Mouse (Mus musculus): ENCODE results near the gene Clip1. TPM values are rescaled to one million over a fixed set of nuclear protein-coding genes. Genes with fewer than 3 reads are reported as not detected.

Clip1 gene
- polyA plus RNA-seq, 1 experiment: 49.8 TPM

DNA sequence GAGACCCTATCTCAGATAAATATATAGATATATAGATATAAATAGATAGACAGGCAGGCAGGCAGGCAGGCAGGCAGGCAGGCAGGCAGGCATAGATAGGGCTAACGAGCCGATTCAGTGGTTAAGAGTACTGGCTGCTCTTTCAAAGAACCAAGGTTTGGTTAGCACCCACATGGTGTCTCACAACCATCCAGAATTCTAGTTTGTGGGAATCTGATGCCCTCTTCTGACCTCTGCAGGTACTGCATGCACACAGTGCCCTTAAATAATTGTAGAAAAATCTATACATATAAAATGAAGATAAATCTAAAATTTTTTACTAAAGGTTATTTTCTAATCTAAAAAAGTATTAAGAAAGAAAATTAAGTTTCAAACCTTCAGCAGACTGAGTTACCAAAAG lies 65.9 kb downstream of the Clip1 start:
- no peak for TF ChIP-seq POLR2A (IDR thresholded peaks at IDR 0.05; ENCODE audit: borderline replicate concordance, extremely low read depth, low read depth, low read length)
- WGBS: 69% methylated on average over 2 of the region's 2 CpGs
- no peak for DNase-seq
- H3K4me3 ChIP-seq (replicated peaks; ENCODE audit: extremely low read depth, low read depth, low read length): no peak overlapping the region
- H3K4me1 ChIP-seq (ENCODE audit: control insufficient read depth, insufficient read depth, low read length): no peaks in the 10 kb centered on the region

DNA sequence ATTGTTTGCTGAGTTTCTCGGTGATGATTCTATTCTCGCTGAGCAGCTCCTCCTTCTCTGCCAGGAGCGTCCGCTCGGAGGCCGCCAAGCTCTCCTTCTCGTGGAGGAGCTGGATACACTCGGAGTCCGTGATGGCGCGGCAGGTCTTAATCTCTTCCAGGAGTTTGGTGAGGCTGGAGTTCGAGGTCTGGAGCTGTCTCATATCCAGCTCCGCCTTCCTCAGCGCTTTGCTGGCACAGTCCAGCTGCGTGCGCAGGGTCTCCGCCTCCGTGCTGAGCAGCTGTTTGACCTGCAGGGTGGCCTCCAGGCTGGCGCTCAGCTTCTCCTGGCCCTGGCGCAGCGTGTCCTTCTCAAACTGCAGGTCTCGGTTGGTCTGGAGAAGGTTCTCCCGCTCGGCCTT lies 70.2 kb downstream of the Clip1 start:
- no peaks in the 10 kb centered on the region for H3K4me1 ChIP-seq (ENCODE audit: control insufficient read depth, insufficient read depth, low read length)
- H3K4me3 ChIP-seq (replicated peaks; ENCODE audit: extremely low read depth, low read depth, low read length): no peak overlapping the region
- no peak for DNase-seq
- no peak for TF ChIP-seq POLR2A (IDR thresholded peaks at IDR 0.05; ENCODE audit: borderline replicate concordance, extremely low read depth, low read depth, low read length)
- no peak for TF ChIP-seq CTCF (IDR thresholded peaks at IDR 0.05; ENCODE audit: insufficient read depth, low read length)
- 89% methylated on average over 24 of the region's 24 CpGs for WGBS

DNA sequence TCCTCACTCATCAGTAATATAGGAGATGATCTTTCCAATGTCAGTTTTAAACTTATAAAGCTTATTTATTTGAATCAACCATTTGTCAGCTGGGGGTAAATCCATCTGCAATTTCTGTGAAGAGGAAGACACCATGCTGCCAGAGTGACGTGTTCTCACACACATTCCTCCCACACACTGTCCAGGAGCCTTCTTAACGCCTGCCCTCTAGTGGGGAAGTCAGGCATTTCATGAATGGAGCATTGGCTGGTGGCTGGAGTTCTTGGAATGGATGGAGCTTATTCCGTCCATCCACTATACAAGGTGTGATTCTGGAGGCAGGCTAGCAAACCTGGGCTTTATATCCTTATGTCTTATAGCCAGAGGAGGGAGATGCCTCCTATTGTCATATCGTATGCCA lies 74.6 kb downstream of the Clip1 start:
- WGBS: 31% methylated on average over 4 of the region's 4 CpGs
- no peak overlapping the region for H3K4me3 ChIP-seq (replicated peaks; ENCODE audit: extremely low read depth, low read depth, low read length)
- peaks cover 4% of the 10 kb centered on the region for H3K4me1 ChIP-seq (ENCODE audit: control insufficient read depth, insufficient read depth, low read length)
- peak; percentile 67 for DNase-seq
- TF ChIP-seq POLR2A (IDR thresholded peaks at IDR 0.05; ENCODE audit: borderline replicate concordance, extremely low read depth, low read depth, low read length): no peak
- TF ChIP-seq CTCF (IDR thresholded peaks at IDR 0.05; ENCODE audit: insufficient read depth, low read length): peak; percentile 94

DNA sequence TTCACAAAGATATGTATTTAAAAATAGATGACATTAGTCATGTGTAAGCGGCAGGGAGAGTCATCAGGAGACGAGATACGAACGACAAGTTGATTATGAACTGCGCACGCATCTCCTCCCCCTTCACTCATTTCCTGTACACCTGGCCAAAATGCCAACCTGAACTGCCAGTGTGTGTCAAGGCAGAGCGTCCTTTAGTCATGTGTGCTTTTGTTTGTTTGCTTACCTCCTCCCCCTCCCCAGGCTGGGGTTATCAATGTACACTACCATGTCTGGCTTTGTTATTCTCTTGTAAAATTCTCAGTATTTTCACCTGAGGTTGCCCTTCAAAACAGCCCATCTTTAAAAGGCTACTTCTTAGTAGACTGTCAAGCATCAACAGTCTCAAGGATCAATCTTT lies 75.0 kb downstream of the Clip1 start:
- 91% methylated on average over 7 of the region's 7 CpGs for WGBS
- no peak for DNase-seq
- H3K4me1 ChIP-seq (ENCODE audit: control insufficient read depth, insufficient read depth, low read length): peaks cover 4% of the 10 kb centered on the region
- TF ChIP-seq POLR2A (IDR thresholded peaks at IDR 0.05; ENCODE audit: borderline replicate concordance, extremely low read depth, low read depth, low read length): no peak
- TF ChIP-seq CTCF (IDR thresholded peaks at IDR 0.05; ENCODE audit: insufficient read depth, low read length): no peak
- H3K4me3 ChIP-seq (replicated peaks; ENCODE audit: extremely low read depth, low read depth, low read length): no peak overlapping the region

DNA sequence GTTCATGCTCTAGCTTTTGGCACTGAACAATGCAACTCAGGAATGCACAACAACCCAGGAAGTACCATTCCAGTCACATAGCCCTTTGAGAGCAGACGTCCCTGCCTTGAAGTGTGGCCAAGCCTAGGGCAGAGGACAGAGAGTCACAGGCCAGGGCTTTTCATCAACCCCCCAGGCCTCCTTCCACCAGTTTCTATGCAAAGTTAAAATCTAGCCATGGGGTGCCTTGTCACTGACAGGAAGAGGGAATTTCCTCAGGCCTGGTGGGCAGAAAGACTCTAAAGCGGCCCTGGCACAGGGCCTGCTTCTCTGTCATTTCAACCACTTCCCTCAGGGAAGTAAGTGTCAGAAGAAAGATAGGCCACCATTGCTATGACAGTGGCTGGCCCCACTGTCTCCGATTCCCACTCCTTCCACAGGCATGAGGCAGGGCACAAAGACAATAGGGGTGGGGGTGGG lies 77.2 kb downstream of the Clip1 start:
- DNase-seq: no peak
- 47% methylated on average over 3 of the region's 3 CpGs for WGBS
- H3K4me3 ChIP-seq (replicated peaks; ENCODE audit: extremely low read depth, low read depth, low read length): no peak overlapping the region
- TF ChIP-seq CTCF (IDR thresholded peaks at IDR 0.05; ENCODE audit: insufficient read depth, low read length) (no peak), POLR2A (IDR thresholded peaks at IDR 0.05; ENCODE audit: borderline replicate concordance, extremely low read depth, low read depth, low read length) (no peak)
- H3K4me1 ChIP-seq (ENCODE audit: control insufficient read depth, insufficient read depth, low read length): peaks cover 4% of the 10 kb centered on the region

DNA sequence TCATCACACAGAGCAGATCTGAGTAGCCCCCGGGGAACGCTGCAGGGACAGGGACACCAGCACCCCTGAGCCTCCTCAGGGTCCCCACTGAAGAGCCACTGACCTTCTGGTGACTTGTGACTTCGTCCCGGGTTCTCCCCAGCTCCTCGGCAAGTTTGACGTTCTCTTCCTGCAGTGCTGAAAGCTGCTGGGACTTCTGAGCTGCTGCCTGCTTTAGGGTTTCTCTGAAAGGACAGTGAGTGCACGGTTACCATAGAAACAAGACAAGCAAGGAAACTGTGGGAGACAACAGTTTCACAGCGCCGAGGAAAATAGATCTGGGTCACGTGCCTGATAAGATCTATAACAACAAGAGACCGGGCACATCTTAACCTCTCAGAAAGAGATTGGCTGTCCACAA lies 80.9 kb downstream of the Clip1 start:
- DNase-seq: no peak
- TF ChIP-seq CTCF (IDR thresholded peaks at IDR 0.05; ENCODE audit: insufficient read depth, low read length): no peak
- 0 out of 2 replicates have a peak, but pooled peaks have one; percentile 25 for TF ChIP-seq POLR2A (IDR thresholded peaks at IDR 0.05; ENCODE audit: borderline replicate concordance, extremely low read depth, low read depth, low read length)

DNA sequence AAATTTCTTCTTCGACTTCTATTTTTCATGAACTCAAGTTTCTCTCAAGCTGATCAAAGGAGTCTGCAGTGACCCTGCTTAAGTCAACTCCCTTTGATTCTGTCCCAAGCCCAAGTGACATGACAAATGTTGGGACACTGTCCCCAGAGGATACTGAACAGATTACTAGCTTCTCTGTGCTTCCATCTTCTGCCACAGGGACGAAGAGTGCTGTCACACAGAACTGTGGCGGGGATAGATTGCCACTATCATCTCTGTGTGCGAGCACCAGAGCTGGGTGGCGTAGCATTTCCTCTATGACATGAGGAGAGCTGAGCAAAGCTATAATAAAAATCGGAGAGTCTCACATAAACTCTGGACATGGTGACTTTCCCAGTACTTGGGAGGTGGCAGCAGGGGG lies 82.2 kb downstream of the Clip1 start:
- WGBS: 86% methylated on average over 6 of the region's 6 CpGs
- no peak for DNase-seq
- Histone ChIP-seq H3K4me3 (replicated peaks; ENCODE audit: extremely low read depth, low read depth, low read length) (no peak overlapping the region), H3K4me1 (ENCODE audit: control insufficient read depth, insufficient read depth, low read length) (no peaks in the 10 kb centered on the region; the same call in 1 of the 2 replicates)
- TF ChIP-seq POLR2A (IDR thresholded peaks at IDR 0.05; ENCODE audit: borderline replicate concordance, extremely low read depth, low read depth, low read length): no peak
- no peak for TF ChIP-seq CTCF (IDR thresholded peaks at IDR 0.05; ENCODE audit: insufficient read depth, low read length)

More for the DNA sequence above, 80.9 kb downstream of the Clip1 start:
- WGBS: 38% methylated on average over 11 of the region's 11 CpGs
- Histone ChIP-seq H3K4me1 (ENCODE audit: control insufficient read depth, insufficient read depth, low read length) (peaks cover 4% of the 10 kb centered on the region), H3K4me3 (replicated peaks; ENCODE audit: extremely low read depth, low read depth, low read length) (peak overlapping the region; percentile 52)

DNA sequence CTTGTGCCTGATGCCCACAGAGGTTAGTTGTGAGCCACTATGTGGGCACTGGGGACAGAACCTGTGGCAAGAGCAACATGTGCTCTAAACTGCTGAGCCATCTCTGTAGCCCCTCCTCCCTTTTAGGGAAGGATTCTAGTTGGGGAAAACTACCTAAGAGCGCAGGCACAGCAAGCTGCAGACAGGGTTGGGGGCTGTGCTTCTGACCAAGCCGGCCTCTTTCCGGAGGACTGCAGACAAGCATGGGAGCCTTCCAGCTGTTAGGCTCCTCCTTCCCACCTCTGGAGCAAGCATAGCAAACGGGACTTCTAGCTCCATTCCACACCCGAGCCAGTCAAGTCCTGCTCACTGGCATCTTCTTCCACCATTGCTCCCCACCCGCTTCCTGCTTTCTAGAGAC lies 85.1 kb downstream of the Clip1 start:
- WGBS: 52% methylated on average over 6 of the region's 6 CpGs
- H3K4me3 ChIP-seq (replicated peaks; ENCODE audit: extremely low read depth, low read depth, low read length): no peak overlapping the region
- no peaks in the 10 kb centered on the region for H3K4me1 ChIP-seq (ENCODE audit: control insufficient read depth, insufficient read depth, low read length)
- no peak for TF ChIP-seq POLR2A (IDR thresholded peaks at IDR 0.05; ENCODE audit: borderline replicate concordance, extremely low read depth, low read depth, low read length)
- TF ChIP-seq CTCF (IDR thresholded peaks at IDR 0.05; ENCODE audit: insufficient read depth, low read length): no peak
- no peak for DNase-seq

DNA sequence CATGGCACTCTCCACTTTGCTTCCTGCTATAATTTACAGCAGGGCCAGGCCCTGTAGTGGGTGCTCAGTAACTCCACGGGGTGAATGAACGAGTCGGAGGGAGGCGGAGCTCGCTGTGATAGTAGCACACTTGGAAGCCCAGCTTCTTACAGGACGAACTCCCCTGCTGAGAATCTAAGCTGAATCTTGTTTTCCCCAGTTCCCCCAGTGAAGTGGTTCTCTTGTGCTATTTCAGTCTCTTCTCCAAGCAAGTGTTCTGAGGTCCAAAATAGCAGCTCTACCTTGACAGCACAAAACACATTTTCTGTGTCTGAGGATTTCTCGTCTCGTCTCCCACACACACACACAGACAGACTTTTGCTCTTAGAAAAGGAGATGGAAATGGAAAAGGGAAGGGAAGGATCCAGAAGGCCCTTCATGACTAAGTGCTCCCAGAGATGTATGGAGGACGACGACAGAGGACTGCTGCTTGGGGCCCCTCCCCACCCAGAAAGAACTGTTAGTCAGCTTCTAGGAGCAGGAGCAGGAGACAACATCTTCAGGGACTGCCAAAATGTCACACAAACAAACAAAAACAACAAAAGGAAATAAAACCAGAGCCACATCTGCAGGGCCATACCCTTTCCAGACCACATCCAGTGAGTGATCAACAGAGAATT lies 90.7 kb downstream of the Clip1 start:
- no peak overlapping the region for H3K4me3 ChIP-seq (replicated peaks; ENCODE audit: extremely low read depth, low read depth, low read length)
- no peak for DNase-seq
- H3K4me1 ChIP-seq (ENCODE audit: control insufficient read depth, insufficient read depth, low read length): no peaks in the 10 kb centered on the region
- no peak for TF ChIP-seq POLR2A (IDR thresholded peaks at IDR 0.05; ENCODE audit: borderline replicate concordance, extremely low read depth, low read depth, low read length)
- no peak for TF ChIP-seq CTCF (IDR thresholded peaks at IDR 0.05; ENCODE audit: insufficient read depth, low read length)
- 76% methylated on average over 10 of the region's 10 CpGs for WGBS

DNA sequence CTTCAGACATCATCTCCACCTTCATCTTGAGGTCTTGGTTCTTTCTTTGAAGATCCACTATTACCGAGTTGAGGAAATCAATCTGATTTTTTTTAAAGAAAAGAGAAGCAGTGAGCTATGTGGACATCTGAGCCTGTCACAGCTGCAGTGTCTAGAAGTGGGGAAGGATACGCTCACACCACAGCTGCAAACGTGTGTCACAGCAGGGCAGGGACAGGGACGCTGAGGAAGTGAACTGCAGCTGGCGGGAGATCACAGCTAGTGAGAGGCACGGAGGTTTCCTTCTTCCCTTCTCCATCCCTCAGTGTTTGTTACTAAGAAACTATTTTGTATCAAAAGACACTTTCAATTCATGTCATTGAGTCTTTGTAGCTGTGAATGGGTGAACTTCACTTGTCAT lies 104.4 kb downstream of the Clip1 start:
- H3K4me3 ChIP-seq (replicated peaks; ENCODE audit: extremely low read depth, low read depth, low read length): no peak overlapping the region

More for the DNA sequence above, 104.4 kb downstream of the Clip1 start:
- 80% methylated on average over 6 of the region's 6 CpGs for WGBS
- TF ChIP-seq CTCF (IDR thresholded peaks at IDR 0.05; ENCODE audit: insufficient read depth, low read length) (no peak), POLR2A (IDR thresholded peaks at IDR 0.05; ENCODE audit: borderline replicate concordance, extremely low read depth, low read depth, low read length) (no peak)
- no peaks in the 10 kb centered on the region for H3K4me1 ChIP-seq (ENCODE audit: control insufficient read depth, insufficient read depth, low read length)
- no peak for DNase-seq
